Mouse (Mus musculus) inflammation-experienced regulatory T-cells, adult 6 months (primary cell): ENCODE data around the gene Znfx1. TPM values are rescaled to one million over a fixed set of nuclear protein-coding genes. Genes with fewer than 3 reads are reported as not detected.
A peak's percentile ranks its signal among the peaks of the same experiment; 100 is the strongest.

Experiments
- ATAC-seq: one replicate; pipeline ENCODE4 v1.8.0; 2017
- polyA plus RNA-seq, 3 experiments: library from polyadenylated mRNA; unstranded; fragments of 100-300 nt; shearing (Covaris generic); gene quantifications; one replicate each; pipeline ENCODE4 v1.2.1; 2017

The Znfx1 gene
- polyA plus RNA-seq = 10 to 100 TPM; 20.4 to 25.2 (median 22.4) TPM

DNA sequence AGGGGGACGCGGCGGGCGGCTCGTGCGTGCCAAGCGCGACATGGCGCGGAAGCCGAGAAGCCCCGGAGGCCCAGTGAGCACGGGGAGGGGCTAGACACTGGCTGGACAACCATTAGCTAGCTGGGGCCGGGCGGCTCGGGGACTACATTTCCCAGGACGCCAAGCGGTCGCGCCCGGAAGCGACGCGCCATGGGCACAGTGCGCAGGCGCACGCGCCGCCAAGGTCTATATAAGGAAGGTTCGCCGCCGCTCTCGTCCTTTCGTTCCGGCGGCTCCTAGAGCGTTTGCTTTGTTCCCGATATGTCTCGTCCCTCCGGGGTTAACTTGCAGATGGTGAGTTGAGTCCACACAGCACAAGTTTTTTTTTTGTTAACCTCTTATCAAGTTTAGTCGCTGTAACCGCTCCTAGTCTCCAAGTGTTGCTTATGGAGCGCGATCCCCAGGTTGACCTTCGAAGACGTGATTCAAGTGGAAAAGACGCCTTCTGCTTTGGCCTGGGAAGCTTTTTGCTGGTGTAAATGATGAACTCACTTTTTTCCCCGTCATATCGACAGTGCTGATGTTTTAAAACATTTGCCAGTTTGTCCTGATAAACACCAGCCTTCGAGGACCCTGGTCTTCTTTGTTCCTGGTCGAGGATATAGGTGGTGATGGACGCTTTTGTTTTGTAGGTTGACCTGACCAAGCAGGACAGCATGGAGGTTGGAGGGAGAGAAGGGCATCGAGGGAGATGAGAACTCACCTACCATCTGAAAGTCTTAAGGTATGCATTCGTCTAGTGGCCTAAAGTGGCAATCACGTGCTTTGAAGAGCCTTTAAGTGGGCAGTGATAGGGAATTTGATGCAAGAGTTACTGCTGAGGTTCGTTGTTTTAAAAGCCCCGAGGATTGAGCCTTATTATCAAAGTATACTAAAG lies at the start of gene Znfx1:
Gene Znfx1, minus strand, starts transcription at position 51 of the 916 bp plus-strand sequence.
- ATAC-seq = peak; percentile 81

DNA sequence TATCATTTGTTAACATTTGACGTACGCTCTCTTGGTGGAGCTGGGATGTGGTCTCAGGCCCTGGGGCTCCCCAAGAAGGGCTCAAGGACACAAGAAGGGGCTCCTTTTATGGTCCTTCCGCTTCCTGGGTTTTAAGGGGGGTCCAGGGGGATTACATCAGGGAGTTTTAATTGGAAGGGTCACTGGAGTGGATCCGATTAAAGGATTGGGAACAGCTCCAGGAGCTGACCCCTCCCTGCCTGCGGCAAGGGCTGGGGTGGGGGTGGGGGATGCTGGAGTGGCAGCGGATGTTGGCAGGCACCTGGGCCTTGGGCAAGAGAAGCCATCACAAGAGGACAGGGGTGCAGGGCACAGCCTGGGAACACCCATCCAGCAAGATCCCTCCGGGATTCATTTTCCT lies 49.4 kb upstream of the Znfx1 start:
- no peak for ATAC-seq

DNA sequence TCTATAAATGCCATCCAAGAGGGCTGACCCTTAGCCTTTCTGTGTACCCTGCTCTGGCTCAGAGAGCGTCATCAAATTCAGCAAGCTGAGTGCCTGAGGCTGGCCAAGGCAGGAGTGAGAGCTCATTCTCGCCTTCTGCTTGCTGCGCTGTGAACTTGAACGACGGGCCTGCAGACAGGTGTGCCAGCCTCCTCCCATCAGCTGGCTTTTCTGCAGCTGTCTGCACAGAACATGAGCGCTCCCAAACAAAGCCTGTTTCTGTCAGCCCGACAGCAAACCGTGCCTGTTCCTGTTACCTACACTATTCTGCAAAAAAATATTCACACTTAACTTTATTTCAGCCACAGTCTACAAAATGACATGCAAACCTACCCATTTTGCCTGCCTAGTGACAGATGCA lies 46.7 kb upstream of the Znfx1 start:
- no peak for ATAC-seq

DNA sequence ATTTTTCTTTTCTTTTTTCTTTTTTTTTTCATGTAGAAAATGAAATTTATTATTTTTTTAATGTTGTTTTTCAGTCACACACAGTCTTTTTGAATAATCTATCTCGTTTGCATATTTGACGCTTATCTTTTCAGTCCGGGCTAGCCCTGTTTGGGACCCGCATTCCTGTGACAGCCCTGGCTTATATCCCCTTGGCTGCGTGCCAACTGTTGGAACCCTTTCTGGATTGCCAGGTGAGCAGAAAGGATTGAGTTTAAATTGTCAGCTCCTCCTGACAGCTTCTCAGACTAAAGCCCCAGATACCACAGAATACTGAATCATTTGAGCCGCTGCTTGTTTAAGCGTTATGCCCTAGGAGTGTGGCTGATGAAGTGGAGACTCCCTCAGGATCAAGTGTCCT lies 40.7 kb upstream of the Znfx1 start:
- no peak for ATAC-seq

DNA sequence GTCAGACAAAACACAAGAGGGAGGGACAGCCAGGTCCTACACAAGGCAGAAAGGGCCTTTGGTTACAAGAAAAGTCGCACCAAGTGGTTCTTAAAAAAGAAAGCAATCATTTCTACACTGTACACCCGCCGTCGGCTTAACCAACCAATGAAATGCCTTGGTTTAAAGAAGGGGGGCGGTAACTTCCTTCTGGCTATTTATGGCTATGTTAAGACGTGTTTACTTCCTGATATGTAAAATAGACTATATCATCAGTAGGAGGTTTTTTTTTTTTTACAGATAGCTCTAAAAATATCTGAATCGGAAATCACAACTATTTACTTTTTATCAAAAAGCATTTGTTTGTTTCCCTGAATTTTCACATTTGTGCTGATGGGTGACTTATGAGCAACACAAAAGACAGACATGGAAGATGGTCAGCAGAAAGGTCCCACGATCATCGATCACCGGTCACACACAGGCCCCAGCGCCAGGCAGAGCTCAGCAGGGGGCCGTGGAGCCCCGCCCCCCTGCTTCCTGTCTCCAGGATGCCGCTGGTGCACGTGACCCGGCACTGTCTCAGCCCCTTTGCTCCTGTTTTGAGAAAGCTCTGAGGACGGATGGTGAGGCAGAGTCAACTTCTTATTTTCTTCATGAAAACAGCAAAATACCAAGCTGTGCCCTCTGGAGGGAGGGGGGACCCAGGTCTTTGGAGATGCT lies 39.1 kb upstream of the Znfx1 start:
- ATAC-seq = peak; percentile 99

DNA sequence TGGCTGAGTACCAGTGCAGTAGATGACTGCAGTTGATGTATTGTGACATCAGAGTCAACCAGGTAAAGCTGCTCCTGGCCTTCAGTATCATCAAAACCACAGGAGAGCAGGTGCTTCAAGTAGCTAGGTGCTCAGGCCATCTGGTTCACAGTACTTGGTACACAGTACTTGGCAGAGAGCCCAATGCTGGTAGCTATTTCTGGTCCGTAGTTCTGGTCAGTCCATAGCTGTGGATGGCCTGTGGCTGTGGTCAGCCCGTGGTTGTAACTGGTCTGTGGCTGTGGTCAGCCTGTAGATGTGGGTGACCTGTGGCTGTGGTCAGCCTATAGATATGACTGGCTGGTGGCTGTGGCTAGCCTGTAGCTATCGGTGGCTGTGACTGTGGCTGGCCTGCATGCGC lies 31.9 kb upstream of the Znfx1 start:
- no peak for ATAC-seq

DNA sequence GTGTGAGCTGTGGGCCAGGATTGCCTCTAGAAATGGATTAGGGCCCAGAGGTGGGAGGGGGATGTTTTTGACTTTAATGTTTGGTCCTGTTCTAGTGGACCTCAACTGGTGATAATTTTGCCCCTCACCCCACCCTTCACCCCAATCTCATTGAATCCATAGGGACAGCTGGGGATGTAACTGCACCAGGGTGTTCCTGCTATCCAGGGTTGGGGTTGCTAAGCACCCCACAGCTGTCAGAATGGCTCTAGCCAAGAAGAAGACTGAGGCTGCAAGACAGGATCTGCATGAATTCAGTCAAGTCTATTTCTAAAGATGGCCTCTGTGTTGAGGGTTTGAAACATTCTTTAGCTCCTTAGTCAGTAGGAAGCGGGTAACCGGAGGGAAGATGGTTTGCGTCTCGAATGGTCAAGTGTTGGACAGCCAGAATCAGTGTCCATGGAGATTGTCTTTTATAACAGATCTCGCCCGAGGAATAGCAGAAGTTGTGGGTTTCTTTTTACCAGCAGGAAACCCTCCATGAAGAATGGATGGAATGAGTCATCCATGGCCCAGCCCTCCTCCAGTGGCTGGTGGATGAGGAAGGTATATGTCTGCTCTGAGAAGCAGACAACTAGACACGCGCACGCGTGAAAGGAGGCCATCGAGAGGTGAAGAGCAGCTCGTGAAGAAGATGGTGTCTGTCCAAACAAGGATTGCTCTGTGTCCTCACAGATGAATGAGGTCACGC lies 30.5 kb upstream of the Znfx1 start:
- no peak for ATAC-seq

DNA sequence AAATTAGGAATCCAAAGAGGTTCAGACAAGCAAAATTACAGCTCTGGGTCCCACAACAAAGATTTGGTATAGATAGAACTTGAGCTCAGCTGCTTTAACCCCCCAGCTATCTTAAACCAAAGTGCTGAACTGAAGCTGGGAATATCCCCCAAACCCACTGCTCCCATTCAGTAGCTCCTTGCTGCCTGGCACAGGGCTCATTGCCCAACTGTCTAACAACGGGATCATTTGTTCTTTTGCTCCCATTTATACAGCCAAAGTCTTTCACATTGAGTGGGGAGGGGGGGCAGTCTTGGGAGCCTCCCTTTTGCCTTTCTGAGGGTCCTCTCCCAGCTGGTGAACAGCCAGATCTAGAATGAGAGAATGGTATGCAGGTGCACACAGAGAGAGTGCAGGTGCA lies 27.5 kb upstream of the Znfx1 start:
- no peak for ATAC-seq

DNA sequence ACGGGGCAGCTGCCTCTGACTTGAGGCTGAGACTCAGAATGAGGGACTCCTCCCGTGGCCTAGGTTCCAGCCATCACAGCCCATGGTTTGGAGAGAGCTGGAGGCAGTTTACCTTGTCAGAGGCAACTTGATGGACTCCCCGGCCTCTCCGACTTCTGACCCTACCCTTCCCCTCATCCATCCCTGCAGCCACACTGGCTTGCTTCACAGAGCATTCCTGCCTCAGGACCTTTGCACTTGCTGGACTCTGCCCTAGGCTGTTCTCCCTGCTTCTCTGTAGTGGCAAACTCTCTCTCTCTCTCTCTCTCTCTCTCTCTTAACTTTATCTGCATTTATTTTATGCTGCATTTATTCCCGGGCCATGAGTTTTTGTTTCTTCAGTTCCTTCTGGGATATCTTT lies 24.0 kb upstream of the Znfx1 start:
- ATAC-seq = no peak

DNA sequence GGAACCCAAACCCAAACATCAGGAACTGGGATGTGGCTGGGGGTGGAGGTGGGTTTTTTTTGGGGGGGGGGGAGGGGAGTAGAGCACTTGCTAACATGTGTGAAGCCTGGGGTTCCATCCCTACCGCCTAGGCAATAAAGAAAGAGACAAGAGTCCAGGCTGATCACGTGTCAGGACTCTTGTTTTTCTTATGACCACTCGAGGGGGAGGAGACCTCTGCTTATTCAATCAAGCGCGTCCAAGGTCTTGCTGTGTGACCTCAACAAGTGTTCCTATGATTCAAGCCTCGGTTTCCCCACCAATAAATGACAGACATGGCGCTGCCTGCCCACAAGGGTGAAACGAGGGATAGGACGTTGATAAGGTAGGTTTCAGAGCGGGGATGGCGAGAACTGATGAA lies 23.3 kb upstream of the Znfx1 start:
- no peak for ATAC-seq

DNA sequence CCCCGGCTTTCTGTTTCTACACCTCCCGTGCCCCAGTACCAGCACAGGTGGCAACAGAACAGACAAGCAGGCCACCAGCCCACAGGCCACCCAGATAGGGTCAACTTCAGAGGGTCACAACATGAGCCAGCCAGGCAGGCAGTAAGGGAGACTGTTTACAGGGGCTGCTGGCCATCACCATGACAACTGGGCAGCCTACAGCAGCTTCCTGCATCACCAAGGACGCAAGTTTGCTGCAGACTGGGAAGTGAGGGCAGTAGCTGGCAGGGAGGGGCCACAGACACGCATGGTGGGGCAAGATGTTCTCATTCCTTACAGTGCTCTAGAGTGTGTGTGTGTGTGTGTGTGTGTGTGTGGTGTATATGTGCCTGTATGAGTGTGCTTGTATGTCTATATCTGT lies 18.8 kb upstream of the Znfx1 start:
- ATAC-seq = peak; percentile 48

DNA sequence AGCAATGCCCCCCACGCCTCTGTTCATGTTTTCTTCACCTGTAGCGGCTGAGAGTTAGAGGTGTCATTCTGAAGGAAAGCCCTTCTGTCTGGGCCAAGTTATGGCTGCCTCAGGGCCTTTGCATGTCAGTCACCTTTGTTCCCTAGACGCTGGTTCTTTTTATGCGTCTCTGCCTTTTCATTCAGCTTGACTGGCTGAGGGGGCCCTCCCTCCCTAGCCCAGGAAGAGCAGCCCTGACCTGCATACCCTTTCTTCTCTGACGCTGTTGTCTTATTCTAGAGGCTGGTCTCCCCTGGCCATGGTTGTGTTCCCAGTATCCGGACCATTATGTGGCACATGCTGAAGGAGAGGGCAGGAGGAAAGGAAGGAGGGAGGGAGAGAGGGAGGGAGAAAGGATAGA lies 18.3 kb upstream of the Znfx1 start:
- no peak for ATAC-seq

DNA sequence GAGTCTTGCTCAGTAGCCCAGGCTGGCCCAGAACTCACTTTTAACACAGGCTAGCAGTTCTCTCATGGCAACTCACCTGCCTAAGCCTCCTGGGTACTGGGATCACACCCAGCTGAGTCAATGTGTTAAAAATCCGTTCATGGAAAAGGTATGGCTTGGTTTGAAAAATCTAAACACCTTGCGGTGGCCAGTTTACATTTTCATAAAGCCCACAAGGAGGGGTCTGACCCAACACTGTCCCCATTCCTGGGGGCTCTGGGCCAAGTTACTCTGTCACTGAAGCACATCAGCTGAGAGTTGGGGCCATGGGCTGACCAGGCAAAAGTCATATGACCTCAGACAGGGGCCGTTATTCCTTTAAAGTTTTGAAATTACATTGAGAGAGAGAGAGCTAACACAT lies 17.6 kb upstream of the Znfx1 start:
- no peak for ATAC-seq

DNA sequence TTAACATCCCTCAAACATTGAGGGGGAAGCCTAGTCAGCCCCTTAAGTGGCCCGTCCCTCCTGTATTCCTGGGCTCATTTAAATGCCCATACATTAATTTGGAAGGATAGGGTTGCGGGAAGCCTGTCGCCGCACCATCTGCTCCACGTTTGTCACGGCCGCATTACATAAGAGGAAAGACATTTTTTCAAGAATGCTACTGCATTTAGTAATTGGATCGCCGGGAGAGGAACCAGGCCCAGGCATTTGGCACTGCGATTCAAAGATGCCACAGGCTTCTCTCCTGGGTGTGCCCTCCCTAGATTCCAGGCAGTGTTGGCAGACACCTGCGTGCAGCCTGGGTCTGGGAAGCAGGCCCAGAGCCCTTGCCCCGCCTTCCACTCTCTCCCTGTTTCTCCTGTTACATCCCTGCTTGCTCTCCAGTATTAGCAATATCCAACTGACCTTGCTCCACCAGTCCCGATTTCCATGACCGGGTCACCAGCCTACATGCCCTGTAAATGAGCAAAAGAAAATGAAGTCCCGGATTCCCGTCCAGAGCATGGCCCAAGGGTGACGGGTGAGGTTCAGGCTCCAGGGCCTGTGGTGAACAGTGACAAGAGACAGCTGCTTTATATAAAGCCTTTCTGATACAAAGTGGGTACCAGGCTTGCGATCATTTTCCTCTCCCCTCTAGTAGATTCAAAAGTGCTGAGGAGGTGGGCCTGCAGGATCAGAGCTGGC lies 16.9 kb upstream of the Znfx1 start:
- no peak for ATAC-seq

DNA sequence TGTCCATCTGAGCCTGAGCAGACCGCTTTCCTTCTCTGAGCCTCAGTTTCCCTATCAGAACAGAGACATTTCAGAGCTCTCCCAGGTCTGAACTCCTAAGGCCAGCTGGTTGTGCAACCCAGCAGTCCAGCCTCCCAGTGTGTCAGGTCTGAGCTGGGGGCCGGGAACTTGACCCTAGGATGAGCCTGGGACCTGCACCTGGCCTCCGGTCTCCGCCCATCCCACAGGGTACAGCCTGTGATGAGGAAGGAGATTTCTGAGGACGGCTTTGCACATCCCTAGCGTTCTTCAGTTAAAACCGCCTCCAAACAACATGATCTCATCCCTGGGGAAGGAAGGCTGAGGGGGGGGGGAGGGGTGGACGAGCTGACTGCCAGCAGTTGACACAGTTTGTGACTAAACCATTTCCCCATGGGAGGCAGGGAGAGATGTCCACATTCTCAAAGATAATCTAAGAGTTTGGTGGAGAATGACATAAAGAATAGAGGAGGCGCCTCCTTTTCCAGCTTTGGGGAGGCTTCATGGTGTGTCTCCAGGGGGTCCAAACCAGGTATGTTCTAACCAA lies 16.2 kb upstream of the Znfx1 start:
- ATAC-seq = no peak

DNA sequence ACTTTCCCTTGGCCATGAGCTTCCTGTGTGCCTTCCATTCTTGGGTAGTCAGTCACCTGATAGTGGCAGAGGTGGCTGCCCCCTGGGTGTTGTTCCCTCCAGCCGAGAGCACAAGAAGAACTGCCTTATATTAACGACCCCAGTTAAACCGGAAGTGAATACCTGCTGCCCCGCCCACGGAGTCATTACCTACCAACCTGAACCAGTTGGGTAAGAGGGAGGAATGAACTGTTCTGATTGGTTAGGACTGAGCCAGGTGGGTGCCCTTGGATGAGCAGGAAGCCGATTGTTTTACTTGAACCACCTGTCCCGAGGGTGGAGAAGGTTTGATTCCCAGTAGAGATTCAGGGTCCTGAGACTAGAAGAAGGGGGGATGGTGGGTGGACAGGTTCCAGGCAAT lies 15.7 kb upstream of the Znfx1 start:
- ATAC-seq = no peak

DNA sequence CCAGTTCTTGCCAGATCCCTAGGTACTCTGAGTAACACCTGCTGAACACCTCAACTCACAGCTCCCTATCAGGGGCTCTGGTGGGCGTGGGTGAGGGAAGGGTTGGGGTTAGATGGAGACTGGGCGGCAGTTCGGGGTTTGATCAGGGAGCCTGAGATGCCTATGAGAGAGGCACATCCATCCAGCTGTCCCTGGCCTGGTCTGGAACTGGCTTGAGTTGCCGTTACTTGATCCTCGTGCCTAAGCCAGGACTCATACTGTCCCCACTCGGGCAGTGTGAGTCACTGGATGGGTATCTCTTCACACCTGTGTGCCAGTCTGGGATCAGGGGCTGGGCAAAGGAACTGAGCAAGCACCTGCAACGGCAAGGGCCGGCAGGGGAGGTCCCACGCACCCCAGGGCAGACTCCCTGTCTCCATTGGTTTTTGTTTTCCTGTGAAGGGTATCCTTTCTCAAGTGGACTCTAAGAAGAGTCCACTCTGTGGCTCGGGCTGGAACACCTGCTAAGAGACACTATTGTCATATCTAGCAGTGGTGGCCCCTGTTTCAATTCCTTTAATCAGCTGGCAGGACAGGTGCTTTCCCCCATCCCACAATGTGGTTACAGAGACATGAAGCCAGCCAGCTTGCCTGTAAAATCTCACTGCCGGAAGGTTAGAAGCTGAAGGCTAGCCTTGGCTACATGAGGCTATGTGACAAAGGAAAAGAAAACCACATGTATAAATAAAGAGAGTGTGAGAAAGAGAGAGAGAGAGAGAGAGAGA lies 14.6 kb upstream of the Znfx1 start:
- no peak for ATAC-seq

DNA sequence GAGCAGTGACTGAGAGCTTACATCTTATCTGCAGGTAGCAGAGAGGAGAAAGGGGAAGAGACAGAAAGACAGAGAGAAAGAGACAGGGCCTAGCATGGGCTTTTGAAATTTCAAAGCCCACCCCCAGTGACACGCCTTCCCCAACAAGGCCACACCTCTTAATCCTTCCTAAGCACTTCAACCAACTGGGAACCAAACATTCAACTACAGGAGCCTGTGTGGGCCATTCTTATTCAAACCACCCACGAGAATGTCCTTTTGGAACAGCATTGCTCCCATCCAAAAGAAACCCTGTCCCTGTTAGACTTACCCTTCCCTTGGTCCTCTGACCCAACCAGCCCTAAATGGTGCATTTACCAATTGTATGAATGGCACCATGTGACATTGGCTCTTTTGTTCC lies 13.9 kb upstream of the Znfx1 start:
- ATAC-seq = no peak

DNA sequence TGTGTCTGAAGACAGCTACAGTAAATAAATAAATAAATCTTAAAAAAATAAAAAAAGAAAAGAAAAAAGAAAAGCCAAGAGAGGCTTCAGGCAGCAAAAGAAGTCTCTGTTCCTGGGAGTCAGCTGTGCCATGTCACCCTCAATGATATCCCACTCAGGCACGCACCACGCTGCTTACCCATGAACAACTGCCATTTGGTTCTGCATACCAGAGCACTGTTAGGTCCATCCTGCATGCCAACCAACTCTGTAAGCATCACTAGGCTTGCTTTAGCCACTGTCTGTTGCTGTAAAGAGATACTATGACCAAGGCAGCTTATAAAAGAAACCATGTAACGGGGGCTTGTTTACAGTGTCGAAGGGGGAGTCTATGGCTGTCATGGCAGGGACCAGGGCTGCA lies 13.5 kb upstream of the Znfx1 start:
- ATAC-seq = no peak

DNA sequence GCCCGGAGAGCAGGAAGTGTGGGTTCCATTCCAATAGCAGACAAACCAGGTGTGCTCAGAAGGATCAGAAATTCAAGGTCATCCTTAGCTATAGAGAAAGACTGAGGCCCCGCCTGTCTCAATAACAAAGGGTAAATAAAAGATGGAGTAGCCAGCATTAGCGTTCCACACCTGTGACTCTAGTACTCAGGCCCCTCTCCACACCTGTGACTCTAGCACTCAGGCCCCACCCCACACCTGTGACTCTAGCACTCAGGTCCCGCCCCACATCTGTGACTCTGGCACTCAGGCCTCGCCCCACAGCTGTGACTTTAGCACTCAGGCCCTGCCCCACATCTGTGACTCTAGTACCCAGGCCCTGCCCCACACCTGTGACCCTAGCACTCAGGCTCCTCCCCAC lies 11.8 kb upstream of the Znfx1 start:
- no peak for ATAC-seq
